Mouse (Mus musculus): ENCODE measurements around the gene Gcnt1.

- no peak for TF ChIP-seq CTCF (IDR thresholded peaks at IDR 0.05; ENCODE audit: extremely low read depth, insufficient read depth, low read length)
- TF ChIP-seq POLR2A (IDR thresholded peaks at IDR 0.05; ENCODE audit: extremely low read depth, insufficient read depth, low read length), result no peak
Observed at GRCm38 (mm10) chr19:17378845-17379244, 6.2 kb upstream of the Gcnt1 start.
